Mouse (Mus musculus): Measurements from ENCODE around the gene Rxfp3.

Rxfp3 gene

DNA sequence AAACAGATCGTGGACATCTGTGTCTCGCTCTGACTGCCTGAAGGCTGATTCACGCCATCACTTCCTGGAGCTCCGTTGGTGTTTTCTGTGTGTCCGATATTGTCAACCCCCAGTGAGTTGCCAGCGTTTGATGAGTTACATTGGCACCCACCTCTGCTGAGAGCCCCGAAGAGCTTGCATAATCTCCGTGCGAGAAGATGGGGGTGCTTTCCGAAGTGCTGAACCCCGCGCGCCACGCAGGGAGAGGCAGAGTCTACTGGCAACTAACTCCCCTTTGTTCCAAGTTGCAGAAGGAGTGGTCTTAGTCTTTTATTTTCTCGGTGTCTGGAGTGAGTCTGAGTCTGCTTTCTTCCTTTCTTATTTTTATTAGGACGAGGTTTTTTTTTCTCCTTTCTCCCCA is at the start of gene Rxfp3:
Rxfp3 (minus strand) TSS at position 281 of the 400 bp plus-strand sequence.
- peak; percentile 47 for DNase-seq (ENCODE audit: extremely low spot score, low spot score)

DNA sequence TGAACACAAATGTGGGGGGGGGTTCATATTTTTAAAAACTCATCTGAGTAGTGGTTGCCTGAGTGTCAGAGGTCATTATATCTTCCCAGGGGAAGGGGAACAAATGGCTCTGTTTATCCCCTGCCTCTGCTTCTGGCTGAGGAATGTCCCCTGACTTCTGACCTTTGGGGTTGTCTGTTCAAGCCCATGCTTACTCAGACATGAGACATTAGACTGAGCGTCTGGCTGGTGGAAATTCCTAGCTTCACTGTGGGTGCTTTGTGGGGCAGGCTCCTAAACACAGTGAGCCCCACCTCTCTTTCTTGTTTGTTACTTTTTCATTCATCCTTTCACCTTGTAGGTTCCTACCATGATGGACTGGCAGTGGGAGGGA is 47.2 kb upstream of the Rxfp3 start:
- DNase-seq (ENCODE audit: extremely low spot score, low spot score), result peak; percentile 31

DNA sequence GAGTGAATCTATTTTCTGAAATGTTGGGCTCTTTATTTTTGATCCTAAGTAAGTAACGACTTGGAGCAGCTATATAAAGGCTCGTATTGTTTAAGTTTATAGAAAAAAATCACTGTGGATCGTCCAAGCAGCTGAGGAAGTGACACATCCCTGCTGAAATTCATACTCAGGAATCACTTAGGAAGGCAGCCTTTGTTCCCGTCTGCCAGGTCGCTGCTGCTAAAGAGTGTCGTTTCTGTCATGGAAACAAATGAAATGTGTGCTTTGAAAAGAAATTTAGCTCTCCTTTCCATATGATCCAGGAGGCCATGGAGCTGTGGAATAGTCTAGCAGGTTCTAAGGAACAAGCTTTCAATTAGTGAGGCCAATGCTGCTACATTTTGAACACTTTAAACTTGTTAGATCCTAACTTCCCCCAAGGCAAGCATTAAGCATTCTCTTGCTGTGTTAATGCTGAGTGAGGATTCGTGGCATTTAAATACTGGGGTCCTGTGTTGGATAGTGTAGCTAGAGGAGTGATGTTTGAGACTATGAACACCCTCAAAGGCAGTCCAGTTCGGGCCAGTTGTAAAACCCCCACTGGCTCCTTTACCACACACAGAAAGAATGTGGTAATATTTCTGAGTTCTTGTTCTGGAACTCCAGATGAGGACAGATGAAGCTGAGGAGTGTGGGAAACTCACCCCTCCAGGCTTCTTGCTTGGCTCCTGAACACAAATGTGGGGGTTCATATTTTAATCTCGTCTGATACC is 46.6 kb upstream of the Rxfp3 start:
- peak; percentile 26 for DNase-seq (ENCODE audit: extremely low spot score, low spot score)

DNA sequence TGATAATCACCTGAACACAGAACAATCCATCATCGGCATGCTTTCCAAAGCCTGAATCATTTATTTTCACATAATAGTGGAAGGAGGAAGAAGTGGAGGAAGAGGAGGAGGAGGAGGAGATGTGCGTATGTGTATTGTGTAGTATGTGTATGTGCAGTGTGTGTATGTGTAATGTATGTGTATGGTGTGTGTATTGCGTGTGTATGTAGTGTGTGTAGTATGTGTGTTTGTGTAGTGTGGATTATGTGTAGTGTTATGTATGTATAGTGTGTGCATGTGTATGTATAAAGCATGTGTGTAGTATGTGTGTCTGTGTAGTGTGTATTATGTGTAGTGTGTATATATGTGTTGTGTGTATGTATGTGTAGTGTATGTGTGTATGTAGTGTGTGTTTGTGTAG is 45.9 kb upstream of the Rxfp3 start:
- no peak for DNase-seq (ENCODE audit: extremely low spot score, low spot score)

DNA sequence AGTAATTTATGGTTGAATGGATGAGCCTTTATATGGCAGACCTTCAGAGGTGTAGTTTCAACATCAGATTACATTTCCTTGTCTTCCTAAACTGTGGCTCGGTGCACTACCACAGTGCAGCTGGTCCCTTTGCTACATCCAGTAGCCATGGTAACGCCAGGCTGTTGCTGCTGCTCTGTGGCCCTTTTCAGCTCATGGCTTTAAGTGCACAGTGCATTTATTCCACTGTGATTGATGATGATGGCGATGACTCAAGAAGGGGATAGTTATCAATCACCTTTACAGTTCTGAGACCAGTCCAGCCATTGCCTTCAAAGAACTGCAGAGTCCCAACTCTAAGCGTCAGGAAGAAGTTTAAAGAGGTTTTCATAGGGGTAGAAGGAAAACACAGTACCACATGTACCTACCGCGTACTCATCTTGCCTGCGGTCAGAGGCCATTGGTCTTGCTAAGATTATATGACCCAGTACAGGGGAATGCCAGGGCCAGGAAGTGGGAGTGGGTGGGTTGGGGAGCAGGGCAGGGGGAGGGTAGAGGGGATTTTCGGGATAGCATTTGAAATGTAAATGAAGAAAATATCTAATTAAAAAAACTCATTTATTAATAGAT is 45.3 kb upstream of the Rxfp3 start:
- peak; percentile 57 for DNase-seq (ENCODE audit: extremely low spot score, low spot score)

DNA sequence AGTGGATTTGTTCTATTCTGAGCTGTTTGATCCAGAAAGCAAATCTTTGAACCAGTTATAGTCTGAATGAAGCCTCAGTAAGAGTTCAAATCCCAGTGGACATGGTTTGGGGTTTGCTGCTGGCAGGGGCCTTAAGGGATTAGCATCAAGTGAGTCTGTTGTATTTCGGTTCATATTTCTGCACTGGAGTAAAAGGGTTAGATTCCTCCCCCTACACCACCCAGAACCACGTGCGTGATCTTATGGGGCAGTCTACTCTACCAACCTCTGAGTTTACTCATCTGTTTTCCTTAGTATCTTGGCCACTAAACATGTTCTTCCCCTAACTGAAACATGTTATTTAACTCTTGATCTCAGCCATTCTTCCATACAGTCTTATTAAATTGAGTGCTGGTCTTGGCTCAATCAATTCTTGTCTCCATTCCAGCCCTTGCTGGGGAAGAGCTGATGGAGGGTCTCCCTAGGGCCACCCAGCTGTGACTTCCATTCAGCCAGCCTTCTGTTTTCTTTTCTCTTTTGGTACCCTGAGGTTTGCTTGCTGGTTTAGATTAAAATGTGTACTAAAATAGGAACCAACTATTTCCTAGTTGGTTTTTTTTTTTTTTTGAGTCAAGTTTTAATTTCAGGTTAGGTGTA is 38.1 kb upstream of the Rxfp3 start:
- DNase-seq (ENCODE audit: extremely low spot score, low spot score), result no peak

DNA sequence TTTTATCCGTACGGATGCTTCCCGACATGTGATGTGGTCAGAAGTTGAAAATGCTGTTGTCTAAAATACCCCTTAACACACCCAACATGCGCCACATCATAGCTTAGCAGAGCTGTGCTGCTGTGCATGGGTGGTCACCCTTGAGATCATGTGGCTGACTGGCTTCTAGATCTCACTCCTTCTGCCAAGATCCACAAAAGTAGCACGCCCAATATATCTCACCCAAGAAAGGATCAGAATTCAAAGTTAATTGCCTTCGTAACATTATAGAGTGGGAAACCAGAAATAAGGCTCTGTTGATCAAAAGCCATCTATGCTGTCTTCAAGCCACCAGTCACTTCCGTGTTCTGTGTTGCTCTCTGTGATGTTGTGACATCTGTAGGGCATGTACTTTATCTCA is 30.1 kb upstream of the Rxfp3 start:
- no peak for DNase-seq (ENCODE audit: extremely low spot score, low spot score)

DNA sequence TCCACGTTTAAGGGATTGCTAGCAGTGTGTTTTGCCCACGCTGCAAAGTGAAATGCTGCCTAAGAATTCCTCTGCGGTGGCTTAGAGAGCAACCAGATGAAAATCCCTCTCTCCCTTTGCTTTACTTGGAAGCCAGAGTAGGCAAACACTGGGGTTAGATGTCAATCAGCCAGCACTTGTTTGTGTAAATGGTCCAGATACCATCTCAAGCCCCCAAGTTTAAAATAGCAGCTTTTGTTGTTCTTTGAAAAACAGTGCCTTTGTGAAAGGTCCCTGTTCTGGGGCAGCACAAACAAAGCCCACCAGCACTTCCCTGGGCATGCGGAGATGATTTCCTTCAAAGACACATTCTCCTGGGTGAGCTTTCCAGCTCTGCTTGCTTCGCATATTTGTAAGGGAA is 28.5 kb upstream of the Rxfp3 start:
- peak; percentile 29 for DNase-seq (ENCODE audit: extremely low spot score, low spot score)

DNA sequence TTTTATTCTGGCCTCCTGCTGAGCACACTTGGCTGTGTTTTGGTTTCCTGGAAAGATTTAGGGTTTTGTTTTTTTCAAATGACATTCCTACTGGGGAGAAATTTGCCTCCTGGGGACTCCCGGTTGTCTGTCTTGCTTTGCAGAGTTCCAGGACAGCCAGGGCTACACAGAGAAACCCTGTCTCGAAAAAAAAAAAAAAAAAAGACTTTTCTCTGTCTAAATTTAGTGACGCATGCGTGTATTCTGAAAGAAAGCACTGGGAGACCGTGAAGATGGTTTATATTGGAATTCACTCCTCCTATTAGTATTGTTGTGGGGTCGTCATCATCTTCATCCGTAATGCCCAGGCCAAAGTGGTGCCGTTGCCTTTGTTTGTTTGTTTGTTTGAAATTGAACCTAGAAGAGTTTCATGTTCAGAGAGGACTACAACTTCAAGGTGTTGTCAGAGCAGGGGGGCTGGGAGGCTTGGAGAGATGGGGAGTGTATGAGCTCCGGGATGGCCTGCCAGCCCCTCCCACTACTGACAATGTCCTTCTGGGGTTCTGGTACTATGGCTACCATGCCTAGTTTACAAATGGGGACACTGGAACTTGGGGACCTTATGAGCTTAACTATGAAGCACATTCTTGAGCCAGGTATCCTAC is 27.9 kb upstream of the Rxfp3 start:
- DNase-seq (ENCODE audit: extremely low spot score, low spot score), result peak; percentile 27

DNA sequence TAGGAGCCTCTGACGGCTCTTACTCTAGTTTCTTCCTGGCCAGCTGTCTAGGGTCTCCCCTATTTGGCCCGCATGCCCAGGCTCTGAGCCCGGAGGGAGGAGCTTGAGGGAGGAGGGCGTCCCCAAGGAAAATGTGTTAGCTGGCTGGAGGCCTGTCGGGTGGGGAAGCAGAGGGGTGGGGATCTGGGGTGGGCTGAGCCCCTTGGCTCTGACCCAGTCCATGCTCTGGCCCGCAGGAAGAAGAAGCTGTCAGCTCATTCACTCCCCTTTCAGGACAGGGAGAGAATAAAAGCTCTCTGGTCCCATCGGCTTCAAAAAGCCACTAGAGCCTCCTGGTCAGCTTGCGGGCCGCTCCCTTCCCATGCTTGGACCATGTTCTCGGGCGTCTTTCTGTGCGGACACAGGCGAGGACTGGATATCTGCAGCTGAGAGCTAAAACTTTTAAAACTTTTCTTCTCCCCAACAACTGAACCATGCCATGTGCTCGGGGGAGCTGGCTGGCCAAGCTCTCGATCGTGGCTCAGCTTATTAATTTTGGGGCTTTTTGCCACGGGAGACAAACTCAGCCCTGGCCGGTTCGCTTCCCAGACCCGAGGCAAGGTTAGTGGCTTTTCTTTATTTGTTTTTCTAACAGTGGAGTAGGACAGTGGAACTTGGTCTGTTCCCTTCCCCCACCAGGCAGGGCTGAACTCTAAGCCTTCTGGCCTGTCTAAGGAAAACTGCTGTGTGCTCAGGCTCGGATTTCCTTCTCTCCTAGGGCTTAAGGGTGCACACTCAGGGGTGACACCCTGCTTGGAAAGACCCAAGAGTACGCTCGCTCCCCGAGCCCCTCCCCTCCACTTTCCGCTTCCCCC is 27.0 kb upstream of the Rxfp3 start, which contains the start of gene Adamts12:
Adamts12 (plus strand) TSS at position 233 of the 854 bp plus-strand sequence.
- DNase-seq (ENCODE audit: extremely low spot score, low spot score), result peak; percentile 61

DNA sequence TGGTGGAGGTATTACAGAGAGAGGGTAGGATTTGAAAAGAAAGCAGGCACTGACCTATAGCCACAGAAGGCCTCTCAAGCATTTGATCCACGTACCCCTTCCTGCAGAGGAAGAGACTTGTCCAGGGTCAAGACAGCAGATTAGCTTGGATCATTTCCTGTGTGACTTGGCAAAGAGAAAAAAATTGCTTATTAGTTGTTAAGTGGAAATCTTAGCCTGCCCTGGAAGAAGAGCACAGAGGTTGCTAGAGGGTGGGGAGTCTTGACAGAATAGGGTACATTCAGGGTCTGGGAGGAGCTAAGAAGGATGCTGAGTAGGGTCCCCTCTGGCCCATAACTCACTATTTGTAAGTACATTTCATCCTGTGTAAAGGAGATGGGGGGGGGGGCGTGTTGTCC is 26.4 kb upstream of the Rxfp3 start:
- no peak for DNase-seq (ENCODE audit: extremely low spot score, low spot score)

DNA sequence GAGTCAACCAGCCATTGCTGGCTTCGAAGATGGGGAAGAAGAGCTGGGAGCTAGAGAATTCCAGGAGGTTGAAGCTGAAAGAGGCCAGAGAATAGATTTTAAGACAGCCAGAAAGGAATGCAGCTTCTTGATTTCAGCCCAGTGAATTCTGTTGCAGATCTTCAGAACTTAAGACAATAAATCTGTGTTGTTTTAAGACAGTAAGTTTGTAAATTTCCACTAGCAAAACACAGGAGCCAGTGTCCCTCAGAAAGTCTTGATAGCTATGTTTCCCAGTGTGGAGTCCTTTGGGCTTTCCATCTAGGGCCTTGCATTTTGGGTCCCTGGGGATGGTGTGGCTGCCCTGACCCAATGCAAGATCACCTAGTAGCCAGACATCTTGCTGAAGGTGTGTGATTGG is 25.1 kb upstream of the Rxfp3 start:
- no peak for DNase-seq (ENCODE audit: extremely low spot score, low spot score)

DNA sequence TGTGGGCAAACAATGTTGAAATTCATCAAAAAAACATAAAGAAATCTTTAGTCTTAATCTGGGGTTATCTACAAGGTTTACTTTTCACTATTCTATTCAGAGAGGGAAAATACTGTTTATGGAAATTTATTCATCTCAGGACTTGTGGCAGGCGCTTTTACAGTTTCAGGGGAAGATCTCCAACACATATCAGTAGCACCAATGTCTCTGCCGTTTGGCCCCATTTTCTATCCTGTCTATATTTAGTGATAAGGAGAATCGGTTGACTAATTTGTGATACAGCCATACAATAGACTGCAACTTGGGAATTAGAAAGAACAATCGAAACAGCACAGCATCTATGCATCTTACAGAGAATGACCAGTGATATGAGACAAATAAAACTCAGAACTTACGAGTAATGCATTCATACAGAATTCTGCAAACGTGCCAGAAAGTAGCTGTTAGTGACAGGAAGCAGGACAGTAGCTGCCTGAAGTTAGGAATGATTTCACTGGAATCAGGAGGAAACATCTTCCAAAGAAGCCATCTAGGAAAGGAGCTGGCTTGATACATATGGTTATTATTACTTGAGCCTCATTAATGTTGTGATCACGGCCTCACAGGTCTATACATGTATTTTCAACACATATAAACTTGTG is 16.8 kb upstream of the Rxfp3 start:
- DNase-seq (ENCODE audit: extremely low spot score, low spot score), result no peak

DNA sequence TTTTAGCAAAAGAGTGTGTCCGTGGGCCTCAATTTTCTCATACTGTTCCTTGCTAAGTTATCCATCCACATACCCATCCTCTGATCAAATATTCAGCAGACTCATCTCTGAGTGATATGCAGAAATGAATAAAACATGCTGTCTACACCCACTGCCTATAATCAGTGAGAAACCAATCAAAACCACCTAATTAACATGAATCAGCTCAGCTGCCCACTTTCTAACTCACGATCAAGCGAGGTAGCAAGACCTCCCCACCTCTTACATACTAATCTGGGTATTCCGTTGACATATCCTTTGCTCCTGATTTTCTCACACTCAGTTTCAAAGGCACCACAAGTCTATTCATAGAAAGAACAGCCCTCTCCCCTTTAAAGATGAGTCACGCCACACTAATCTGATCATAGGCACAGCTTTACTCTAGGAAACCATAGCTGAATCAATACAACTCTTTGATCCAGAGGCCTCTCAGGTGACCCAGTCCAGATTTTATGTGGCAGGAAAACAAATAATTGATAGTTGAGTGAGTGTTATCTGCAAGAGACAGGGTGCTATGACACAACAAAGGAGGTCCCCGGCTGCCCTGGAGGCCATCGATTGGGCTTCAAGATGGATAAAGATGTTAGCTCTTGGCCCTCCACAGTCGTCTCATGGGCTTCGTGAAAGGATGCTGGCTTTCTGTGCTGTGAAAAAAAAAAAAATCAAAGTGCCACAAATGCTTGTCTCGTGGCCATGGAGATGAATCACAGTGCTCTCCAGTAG is 16.1 kb upstream of the Rxfp3 start:
- DNase-seq (ENCODE audit: extremely low spot score, low spot score), result no peak

DNA sequence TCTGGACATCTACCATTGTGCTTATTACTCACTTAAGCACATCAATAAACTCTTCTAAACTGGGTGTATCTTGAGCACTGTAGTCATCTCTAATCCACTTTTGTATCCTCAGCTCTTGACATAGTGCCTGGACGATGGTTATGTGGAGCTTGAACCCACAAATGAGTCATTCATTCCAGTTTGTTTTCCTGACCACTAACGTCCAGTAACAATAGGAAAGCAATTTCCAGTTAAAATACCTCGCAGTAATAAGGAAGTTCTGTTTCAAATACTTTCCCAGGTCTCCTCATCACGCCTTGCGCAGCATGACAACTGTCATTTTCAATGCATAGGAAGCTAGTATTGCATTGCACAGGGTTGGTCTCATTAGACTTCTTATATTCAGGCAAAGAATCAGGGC is 5.0 kb upstream of the Rxfp3 start:
- DNase-seq (ENCODE audit: extremely low spot score, low spot score), result no peak

DNA sequence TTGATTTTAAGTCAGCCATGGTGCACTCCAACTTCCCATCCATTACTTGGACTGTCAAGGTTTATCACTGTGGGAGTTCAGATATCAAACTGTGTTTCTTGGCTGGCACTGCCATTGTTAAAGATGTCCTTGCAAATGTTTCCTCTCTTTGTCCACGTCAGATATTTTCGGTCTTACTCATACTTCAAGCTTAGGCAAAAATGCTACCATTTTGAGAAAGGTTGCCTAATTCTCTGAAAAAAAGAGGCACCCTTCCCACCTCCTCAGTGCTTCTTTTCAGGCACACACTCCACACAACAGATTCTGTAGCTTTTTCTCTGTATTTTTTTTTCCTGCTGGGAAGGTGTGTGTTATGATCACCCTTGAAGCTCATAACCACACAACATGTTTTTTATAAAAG is 3.4 kb upstream of the Rxfp3 start:
- DNase-seq (ENCODE audit: extremely low spot score, low spot score), result no peak

DNA sequence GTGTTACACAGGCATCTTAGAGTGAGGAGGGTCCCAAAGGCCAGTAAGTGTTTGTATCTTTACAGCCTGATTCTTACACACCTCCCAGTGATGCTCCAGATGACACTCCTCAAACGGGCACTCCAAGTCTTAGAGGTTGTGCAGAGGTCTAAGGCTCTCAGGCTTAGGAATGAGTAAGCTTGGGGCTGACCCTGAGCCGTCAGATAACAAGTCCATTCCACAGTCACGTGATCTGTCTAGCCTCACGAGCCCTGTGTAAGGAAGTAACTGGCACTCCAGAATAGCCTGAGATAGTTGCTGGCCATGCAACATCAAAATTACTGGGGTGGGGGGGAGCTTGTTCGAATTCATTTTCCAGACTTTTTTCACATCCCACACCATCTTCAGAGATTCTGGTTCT is 2.3 kb upstream of the Rxfp3 start:
- no peak for DNase-seq (ENCODE audit: extremely low spot score, low spot score)

DNA sequence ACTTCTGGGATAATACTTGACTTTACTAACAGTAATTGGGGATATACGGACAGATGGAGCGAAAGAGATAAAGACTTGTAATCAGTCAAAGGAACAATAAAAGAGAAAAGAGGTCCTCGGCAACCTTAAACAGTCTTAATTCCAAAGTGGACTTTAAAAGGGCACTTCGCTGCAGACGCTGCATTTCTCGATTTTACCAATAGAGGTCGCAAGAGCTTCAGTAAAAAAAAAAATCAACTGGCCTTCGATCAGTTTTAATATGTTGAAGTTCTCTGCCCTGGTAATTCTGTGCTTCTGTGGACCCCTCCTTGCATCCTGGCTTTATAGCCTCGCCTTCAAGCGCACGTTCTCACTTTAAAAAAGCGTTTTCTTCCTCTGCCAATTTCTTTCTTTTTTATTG is 685 bp upstream of the Rxfp3 start:
- DNase-seq (ENCODE audit: extremely low spot score, low spot score), result peak; percentile 51

DNA sequence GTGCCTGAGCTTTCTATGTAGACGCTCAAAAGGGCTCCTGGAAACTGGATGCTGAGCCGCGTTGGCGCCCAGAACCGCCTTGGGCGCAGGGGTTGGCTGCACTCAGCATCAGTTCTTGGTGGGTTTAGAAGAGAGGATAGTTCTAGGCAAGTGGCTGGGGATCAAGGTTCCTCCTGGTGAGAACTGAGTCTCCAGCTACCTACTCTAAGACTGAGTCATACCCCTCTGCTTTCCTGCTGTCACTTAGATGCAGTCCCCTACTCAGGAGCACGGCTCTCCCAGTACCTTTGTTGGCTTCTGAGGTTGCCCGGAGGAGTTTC is 455 bp downstream of the Rxfp3 start:
- DNase-seq (ENCODE audit: extremely low spot score, low spot score), result peak; percentile 47
